Mouse (Mus musculus): ENCODE data around the gene Zfp541. TPM values are rescaled to one million over a fixed set of nuclear protein-coding genes. Genes with fewer than 3 reads are reported as not detected.
A peak's percentile ranks its signal among the peaks of the same experiment; 100 is the strongest.

The Zfp541 gene
- polyA plus RNA-seq, 1 experiment = not detected

GRCm38 (mm10) chr7:16018016-16018810 is 43.4 kb upstream of the Zfp541 start:
- Histone ChIP-seq H3K79me2 (ENCODE audit: control insufficient read depth, insufficient read depth) (peaks cover 100% of the 10 kb centered on the region), H3K4me3 (ENCODE audit: insufficient read depth, poor library complexity, severe bottlenecking) (no peak overlapping the region), H3K36me3 (ENCODE audit: control insufficient read depth, insufficient read depth) (no peaks in the 10 kb centered on the region), H3K79me3 (ENCODE audit: low read depth) (peaks cover 28% of the 10 kb centered on the region), H3ac (ENCODE audit: control insufficient read depth, insufficient read length, low read depth) (no peak overlapping the region), H3K27me3 (ENCODE audit: control insufficient read depth, insufficient read depth, insufficient read length) (no peaks in the 10 kb centered on the region)
- TF ChIP-seq MYOG (IDR thresholded peaks at IDR 0.05; ENCODE audit: control insufficient read depth, extremely low read depth, insufficient read length) (no peak), FOSL1 (IDR thresholded peaks at IDR 0.05; ENCODE audit: insufficient read depth, low read length, poor library complexity, severe bottlenecking) (no peak), MYOD1 (IDR thresholded peaks at IDR 0.05; ENCODE audit: control insufficient read depth, insufficient read length, low read depth) (no peak), MAX (IDR thresholded peaks at IDR 0.05) (no peak), USF1 (IDR thresholded peaks at IDR 0.05; ENCODE audit: low read depth) (no peak), CTCF (IDR thresholded peaks at IDR 0.05; ENCODE audit: control insufficient read depth, insufficient read depth, insufficient read length) (no peak), CEBPB (IDR thresholded peaks at IDR 0.05; ENCODE audit: low read depth) (no peak)

DNA sequence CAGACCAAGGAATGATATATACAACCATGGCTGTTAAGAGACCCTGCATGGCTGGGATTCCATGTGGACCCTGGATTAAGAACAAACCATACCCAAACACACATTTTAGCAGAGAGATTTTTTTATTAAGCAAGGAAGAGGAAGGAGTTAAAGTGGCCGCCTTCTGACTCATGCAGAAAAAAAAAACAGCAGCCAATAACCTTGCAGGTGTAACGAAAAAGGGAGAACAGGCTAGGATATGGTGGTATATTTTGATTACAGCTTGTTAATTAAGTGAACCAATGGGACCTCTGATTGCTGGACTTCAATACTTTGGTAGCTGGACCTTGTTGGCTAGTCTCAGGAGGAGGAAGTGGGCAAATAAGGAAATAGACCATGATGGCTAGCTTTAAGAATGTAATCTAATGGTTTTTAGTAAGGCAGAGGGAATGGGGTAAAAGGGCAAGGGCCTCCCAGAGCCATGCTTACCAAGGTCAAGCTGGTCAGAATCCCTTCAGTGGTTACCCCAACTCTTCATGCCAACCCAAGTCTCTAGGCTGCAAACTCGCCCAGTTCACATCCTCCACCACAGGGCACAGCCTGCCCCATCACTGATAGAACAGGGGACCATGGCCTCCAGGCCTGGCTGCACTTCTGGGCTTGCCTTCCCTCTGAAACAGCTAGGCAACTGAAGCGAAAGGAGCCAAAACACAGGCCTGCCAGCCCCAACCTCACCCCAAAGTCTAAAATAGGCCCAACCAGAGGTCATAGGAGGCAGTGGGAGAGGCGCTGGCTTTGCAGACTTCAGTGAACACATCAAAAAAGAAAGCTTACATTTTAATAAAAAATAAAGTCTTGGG is 42.1 kb upstream of the Zfp541 start:
- TF ChIP-seq FOSL1 (IDR thresholded peaks at IDR 0.05; ENCODE audit: insufficient read depth, low read length, poor library complexity, severe bottlenecking) = no peak
- no peak for TF ChIP-seq MYOD1 (IDR thresholded peaks at IDR 0.05; ENCODE audit: control insufficient read depth, insufficient read length, low read depth)
- TF ChIP-seq MAX (IDR thresholded peaks at IDR 0.05) = no peak
- no peak for TF ChIP-seq USF1 (IDR thresholded peaks at IDR 0.05; ENCODE audit: low read depth)
- no peak for TF ChIP-seq MYOG (IDR thresholded peaks at IDR 0.05; ENCODE audit: control insufficient read depth, extremely low read depth, insufficient read length)
- no peak for TF ChIP-seq CEBPB (IDR thresholded peaks at IDR 0.05; ENCODE audit: low read depth)
- no peak for TF ChIP-seq CTCF (IDR thresholded peaks at IDR 0.05; ENCODE audit: control insufficient read depth, insufficient read depth, insufficient read length)
- H3K79me2 ChIP-seq (ENCODE audit: control insufficient read depth, insufficient read depth) = peaks cover 95% of the 10 kb centered on the region
- H3K36me3 ChIP-seq (ENCODE audit: control insufficient read depth, insufficient read depth) = no peaks in the 10 kb centered on the region
- no peak overlapping the region for H3ac ChIP-seq (ENCODE audit: control insufficient read depth, insufficient read length, low read depth)
- H3K27me3 ChIP-seq (ENCODE audit: control insufficient read depth, insufficient read depth, insufficient read length) = no peaks in the 10 kb centered on the region
- H3K4me3 ChIP-seq (ENCODE audit: insufficient read depth, poor library complexity, severe bottlenecking) = no peak overlapping the region
- H3K79me3 ChIP-seq (ENCODE audit: low read depth) = peaks cover 30% of the 10 kb centered on the region

GRCm38 (mm10) chr7:16024603-16025222 is 36.9 kb upstream of the Zfp541 start:
- Histone ChIP-seq H3K4me3 (ENCODE audit: insufficient read depth, poor library complexity, severe bottlenecking) (no peak overlapping the region), H3ac (ENCODE audit: control insufficient read depth, insufficient read length, low read depth) (no peak overlapping the region), H3K36me3 (ENCODE audit: control insufficient read depth, insufficient read depth) (no peaks in the 10 kb centered on the region), H3K79me2 (ENCODE audit: control insufficient read depth, insufficient read depth) (peaks cover 92% of the 10 kb centered on the region), H3K27me3 (ENCODE audit: control insufficient read depth, insufficient read depth, insufficient read length) (no peaks in the 10 kb centered on the region), H3K79me3 (ENCODE audit: low read depth) (peaks cover 29% of the 10 kb centered on the region)
- TF ChIP-seq MYOD1 (IDR thresholded peaks at IDR 0.05; ENCODE audit: control insufficient read depth, insufficient read length, low read depth) = no peak
- TF ChIP-seq FOSL1 (IDR thresholded peaks at IDR 0.05; ENCODE audit: insufficient read depth, low read length, poor library complexity, severe bottlenecking) = no peak
- no peak for TF ChIP-seq MYOG (IDR thresholded peaks at IDR 0.05; ENCODE audit: control insufficient read depth, extremely low read depth, insufficient read length)
- no peak for TF ChIP-seq CEBPB (IDR thresholded peaks at IDR 0.05; ENCODE audit: low read depth)
- TF ChIP-seq USF1 (IDR thresholded peaks at IDR 0.05; ENCODE audit: low read depth) = no peak
- no peak for TF ChIP-seq CTCF (IDR thresholded peaks at IDR 0.05; ENCODE audit: control insufficient read depth, insufficient read depth, insufficient read length)

- H3ac ChIP-seq (ENCODE audit: control insufficient read depth, insufficient read length, low read depth) = peak overlapping the region; percentile 23
- TF ChIP-seq USF1 (IDR thresholded peaks at IDR 0.05; ENCODE audit: low read depth) = no peak
- TF ChIP-seq CTCF (IDR thresholded peaks at IDR 0.05; ENCODE audit: control insufficient read depth, insufficient read depth, insufficient read length) = no peak
- TF ChIP-seq CEBPB (IDR thresholded peaks at IDR 0.05; ENCODE audit: low read depth) = no peak
- TF ChIP-seq MAX (IDR thresholded peaks at IDR 0.05) = no peak
- no peak for TF ChIP-seq FOSL1 (IDR thresholded peaks at IDR 0.05; ENCODE audit: insufficient read depth, low read length, poor library complexity, severe bottlenecking)
- no peak for TF ChIP-seq MYOD1 (IDR thresholded peaks at IDR 0.05; ENCODE audit: control insufficient read depth, insufficient read length, low read depth)
Observed at GRCm38 (mm10) chr7:16028102-16028927, 33.3 kb upstream of the Zfp541 start.

DNA sequence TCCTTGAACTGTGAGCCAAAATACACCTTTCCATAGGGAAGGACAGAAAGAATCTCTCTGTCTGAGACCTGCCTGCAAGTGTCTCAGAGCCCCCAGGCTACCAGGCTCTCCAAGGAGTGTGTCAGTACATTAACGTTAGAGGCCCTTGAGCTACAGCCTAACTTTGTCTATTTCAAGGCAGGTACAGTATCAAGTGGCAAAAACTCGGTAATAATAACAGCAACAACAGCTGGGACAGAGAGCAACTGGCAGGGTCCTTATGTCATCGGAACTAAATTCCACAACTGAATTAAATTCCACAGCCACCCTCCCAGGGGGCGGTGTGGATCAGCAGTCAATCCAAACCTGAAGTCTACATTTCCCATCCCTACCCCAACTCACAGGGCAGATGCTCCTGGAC is 30.5 kb upstream of the Zfp541 start:
- Histone ChIP-seq H3K36me3 (ENCODE audit: control insufficient read depth, insufficient read depth) (no peaks in the 10 kb centered on the region), H3ac (ENCODE audit: control insufficient read depth, insufficient read length, low read depth) (no peak overlapping the region), H3K27me3 (ENCODE audit: control insufficient read depth, insufficient read depth, insufficient read length) (no peaks in the 10 kb centered on the region), H3K79me2 (ENCODE audit: control insufficient read depth, insufficient read depth) (peaks cover 97% of the 10 kb centered on the region), H3K4me3 (ENCODE audit: insufficient read depth, poor library complexity, severe bottlenecking) (no peak overlapping the region), H3K79me3 (ENCODE audit: low read depth) (peaks cover 42% of the 10 kb centered on the region)
- TF ChIP-seq CTCF (IDR thresholded peaks at IDR 0.05; ENCODE audit: control insufficient read depth, insufficient read depth, insufficient read length) (no peak), FOSL1 (IDR thresholded peaks at IDR 0.05; ENCODE audit: insufficient read depth, low read length, poor library complexity, severe bottlenecking) (no peak), MAX (IDR thresholded peaks at IDR 0.05) (no peak), MYOD1 (IDR thresholded peaks at IDR 0.05; ENCODE audit: control insufficient read depth, insufficient read length, low read depth) (no peak)

More at GRCm38 (mm10) chr7:16028102-16028927, 33.3 kb upstream of the Zfp541 start:
- peaks cover 92% of the 10 kb centered on the region for H3K79me2 ChIP-seq (ENCODE audit: control insufficient read depth, insufficient read depth)
- no peak overlapping the region for H3K4me3 ChIP-seq (ENCODE audit: insufficient read depth, poor library complexity, severe bottlenecking)
- no peaks in the 10 kb centered on the region for H3K36me3 ChIP-seq (ENCODE audit: control insufficient read depth, insufficient read depth)
- peaks cover 46% of the 10 kb centered on the region for H3K79me3 ChIP-seq (ENCODE audit: low read depth)
- no peaks in the 10 kb centered on the region for H3K27me3 ChIP-seq (ENCODE audit: control insufficient read depth, insufficient read depth, insufficient read length)

All from C2C12 (cell line).